Mouse (Mus musculus) CH12.LX (cell line): ENCODE data around the gene Nf1. TPM values are rescaled to one million over a fixed set of nuclear protein-coding genes. Genes with fewer than 3 reads are reported as not detected.

Source experiments
- DNase-seq: peaks from one replicate; pipeline ENCODE4 v3.0.0-alpha.2; 2013; ENCODE audit errors: extremely low read depth
- H3K27ac ChIP-seq: 2 replicates; pipeline ENCODE4 v1.5.1; 2012; ENCODE audit warnings: low read depth, mild to moderate bottlenecking, control low read depth, moderate library complexity; ENCODE audit not compliant: insufficient read depth
- H3K27me3 ChIP-seq: replicated peaks from 2 replicates; pipeline ENCODE3; 2012; ENCODE audit warnings: inconsistent platforms
- H3K36me3 ChIP-seq, 2 experiments: replicated peaks in 1 of 2; 2 replicates each; pipeline versions ENCODE3 to v1.6.1; 2012; ENCODE audit warnings: inconsistent platforms in 1 of 2, low read length in 1 of 2, mild to moderate bottlenecking in 1 of 2, mixed read lengths in 1 of 2, moderate library complexity in 1 of 2; ENCODE audit not compliant: control insufficient read depth in 1 of 2, insufficient read depth in 1 of 2
- H3K4me1 ChIP-seq, 2 experiments: 2 replicates each; pipeline ENCODE4 v1.6.1; 2012; ENCODE audit warnings: inconsistent platforms in 1 of 2, moderate library complexity in 1 of 2; ENCODE audit not compliant: insufficient read depth in 2 of 2, control insufficient read depth in 1 of 2
- H3K4me2 ChIP-seq: 2 replicates; pipeline ENCODE4 v1.6.1; 2012; ENCODE audit warnings: low read depth, mild to moderate bottlenecking, control low read depth; ENCODE audit not compliant: poor library complexity, insufficient read depth, severe bottlenecking
- H3K4me3 ChIP-seq, 3 experiments: fragments of 150-350 bp in 1 of 3; sonication (generic) in 1 of 3; replicated peaks in 1 of 3; 2 replicates each; pipeline versions ENCODE3 to v1.5.1; 2011 to 2012; ENCODE audit warnings: low read depth in 2 of 3, low read length in 2 of 3, mild to moderate bottlenecking in 2 of 3, moderate library complexity in 2 of 3, control low read depth in 1 of 3, improper control_type of control experiment in 1 of 3, inconsistent platforms in 1 of 3, mixed read lengths in 1 of 3; ENCODE audit not compliant: poor library complexity in 1 of 3
- H3K79me2 ChIP-seq: replicated peaks from 2 replicates; pipeline ENCODE4 v1.6.1; 2012; ENCODE audit warnings: mild to moderate bottlenecking, moderate library complexity; ENCODE audit not compliant: control insufficient read depth, poor library complexity, insufficient read depth, severe bottlenecking; ENCODE audit errors: extremely low read depth
- H3K9ac ChIP-seq: 2 replicates; pipeline ENCODE4 v1.6.1; 2012; ENCODE audit warnings: low read depth, mild to moderate bottlenecking, control low read depth, moderate library complexity; ENCODE audit not compliant: insufficient read depth
- H3K9me3 ChIP-seq: replicated peaks from 2 replicates; pipeline ENCODE3; 2012; ENCODE audit warnings: low read length, inconsistent platforms, mixed read lengths
- BHLHE40 ChIP-seq: IDR thresholded peaks from 2 replicates; pipeline ENCODE4 v1.6.1; 2011; ENCODE audit warnings: mild to moderate bottlenecking, low read depth, low read length, improper control_type of control experiment
- CHD1 ChIP-seq: IDR thresholded peaks from 2 replicates; pipeline ENCODE4 v1.6.1; 2012; ENCODE audit warnings: low read depth, low read length, improper control_type of control experiment, inconsistent platforms
- CHD2 ChIP-seq: IDR thresholded peaks from 2 replicates; pipeline ENCODE4 v1.6.1; 2011; ENCODE audit warnings: low read length, improper control_type of control experiment
- CTCF ChIP-seq, 2 experiments: IDR thresholded peaks in 1 of 2; conservative IDR thresholded peaks in 1 of 2; 2 replicates each; pipeline ENCODE4 v1.5.1; 2011 to 2012; ENCODE audit warnings: low read depth in 2 of 2, low read length in 2 of 2, improper control_type of control experiment in 1 of 2, inconsistent platforms in 1 of 2, mild to moderate bottlenecking in 1 of 2, moderate library complexity in 1 of 2
- E2F4 ChIP-seq: IDR thresholded peaks from 2 replicates; pipeline ENCODE4 v1.6.1; 2011; ENCODE audit warnings: low read depth, low read length, improper control_type of control experiment; ENCODE audit not compliant: insufficient replicate concordance
- ELF1 ChIP-seq: IDR thresholded peaks from 2 replicates; pipeline ENCODE4 v1.6.1; 2014; ENCODE audit warnings: low read depth, mild to moderate bottlenecking, inconsistent platforms, low read length, improper control_type of control experiment
- EP300 ChIP-seq: IDR thresholded peaks from 2 replicates; pipeline ENCODE4 v1.6.1; 2011; ENCODE audit warnings: low read length, improper control_type of control experiment
- ETS1 ChIP-seq: conservative IDR thresholded peaks from 2 replicates; pipeline ENCODE4 v1.6.1; 2012; ENCODE audit warnings: low read depth, mild to moderate bottlenecking, inconsistent platforms, low read length, improper control_type of control experiment, moderate library complexity
- GABPA ChIP-seq: IDR thresholded peaks from 2 replicates; pipeline ENCODE4 v1.6.1; 2012; ENCODE audit warnings: low read depth, low read length, improper control_type of control experiment, inconsistent platforms; ENCODE audit not compliant: insufficient replicate concordance
- HCFC1 ChIP-seq: IDR thresholded peaks from 2 replicates; pipeline ENCODE4 v1.6.1; 2012; ENCODE audit warnings: low read depth, mild to moderate bottlenecking, inconsistent platforms, low read length, improper control_type of control experiment
- IRF4 ChIP-seq: IDR thresholded peaks from 2 replicates; pipeline ENCODE4 v1.6.1; 2014; ENCODE audit warnings: low read depth, mild to moderate bottlenecking, inconsistent platforms, low read length, improper control_type of control experiment
- JUN ChIP-seq: IDR thresholded peaks from 2 replicates; pipeline ENCODE4 v1.6.1; 2011; ENCODE audit warnings: low read depth, mild to moderate bottlenecking, low read length, improper control_type of control experiment, moderate library complexity; ENCODE audit not compliant: insufficient read depth
- JUND ChIP-seq: conservative IDR thresholded peaks from 2 replicates; pipeline ENCODE4 v1.6.1; 2011; ENCODE audit warnings: low read depth, low read length, improper control_type of control experiment
- KAT2A ChIP-seq: IDR thresholded peaks from 2 replicates; pipeline ENCODE4 v1.6.1; 2012; ENCODE audit warnings: low read length, improper control_type of control experiment, inconsistent platforms; ENCODE audit not compliant: insufficient replicate concordance
- MAFK ChIP-seq: IDR thresholded peaks from 2 replicates; pipeline ENCODE4 v1.6.1; 2011; ENCODE audit warnings: low read length, improper control_type of control experiment; ENCODE audit not compliant: insufficient replicate concordance
- MAX ChIP-seq: IDR thresholded peaks from 2 replicates; pipeline ENCODE4 v1.6.1; 2011; ENCODE audit warnings: low read length, improper control_type of control experiment
- MAZ ChIP-seq: IDR thresholded peaks from 2 replicates; pipeline ENCODE4 v1.6.1; 2012; ENCODE audit warnings: low read depth, mild to moderate bottlenecking, inconsistent platforms, low read length, improper control_type of control experiment, moderate library complexity
- MEF2A ChIP-seq: IDR thresholded peaks from 2 replicates; pipeline ENCODE4 v1.6.1; 2014; ENCODE audit warnings: low read depth, mild to moderate bottlenecking, inconsistent platforms, low read length, improper control_type of control experiment, borderline replicate concordance
- MXI1 ChIP-seq: IDR thresholded peaks from 2 replicates; pipeline ENCODE4 v1.6.1; 2011; ENCODE audit warnings: mild to moderate bottlenecking, low read depth, low read length, improper control_type of control experiment
- MYC ChIP-seq: IDR thresholded peaks from 2 replicates; pipeline ENCODE4 v1.6.1; 2011; ENCODE audit warnings: low read depth, mild to moderate bottlenecking, improper control_type of control experiment, low read length
- NELFE ChIP-seq: IDR thresholded peaks from 2 replicates; pipeline ENCODE4 v1.6.1; 2011; ENCODE audit warnings: low read depth, low read length, improper control_type of control experiment
- NRF1 ChIP-seq: IDR thresholded peaks from 2 replicates; pipeline ENCODE4 v1.6.1; 2014; ENCODE audit warnings: low read depth, mild to moderate bottlenecking, inconsistent platforms, low read length, improper control_type of control experiment, moderate library complexity
- PAX5 ChIP-seq: IDR thresholded peaks from 2 replicates; pipeline ENCODE4 v1.6.1; 2012; ENCODE audit warnings: low read length, inconsistent platforms, mixed read lengths
- POLR2A ChIP-seq: IDR thresholded peaks from 2 replicates; pipeline ENCODE4 v1.6.1; 2011; ENCODE audit warnings: low read depth, mild to moderate bottlenecking, improper control_type of control experiment, low read length
- POLR2AphosphoS2 ChIP-seq: IDR thresholded peaks from 2 replicates; pipeline ENCODE4 v1.6.1; 2011; ENCODE audit warnings: low read depth, low read length, improper control_type of control experiment
- RAD21 ChIP-seq: IDR thresholded peaks from 2 replicates; pipeline ENCODE4 v1.6.1; 2011; ENCODE audit warnings: low read depth, mild to moderate bottlenecking, low read length, improper control_type of control experiment, moderate library complexity
- RCOR1 ChIP-seq: conservative IDR thresholded peaks from 2 replicates; pipeline ENCODE4 v1.6.1; 2012; ENCODE audit warnings: low read depth, mild to moderate bottlenecking, inconsistent platforms, low read length, improper control_type of control experiment
- SIN3A ChIP-seq: IDR thresholded peaks from 2 replicates; pipeline ENCODE4 v1.6.1; 2012; ENCODE audit warnings: low read length, improper control_type of control experiment, inconsistent platforms
- SMC3 ChIP-seq: IDR thresholded peaks from 2 replicates; pipeline ENCODE4 v1.6.1; 2011; ENCODE audit warnings: low read depth, low read length, improper control_type of control experiment
- TBP ChIP-seq: conservative IDR thresholded peaks from 2 replicates; pipeline ENCODE4 v1.6.1; 2011; ENCODE audit warnings: low read depth, low read length, improper control_type of control experiment
- TCF12 ChIP-seq: IDR thresholded peaks from 2 replicates; pipeline ENCODE4 v1.6.1; 2014; ENCODE audit warnings: low read depth, mild to moderate bottlenecking, inconsistent platforms, low read length, improper control_type of control experiment
- UBTF ChIP-seq: IDR thresholded peaks from 2 replicates; pipeline ENCODE4 v1.6.1; 2012; ENCODE audit warnings: low read depth, mild to moderate bottlenecking, inconsistent platforms, low read length, improper control_type of control experiment, moderate library complexity
- USF1 ChIP-seq: IDR thresholded peaks from 2 replicates; pipeline ENCODE4 v1.6.1; 2014; ENCODE audit warnings: low read depth, mild to moderate bottlenecking, inconsistent platforms, low read length, improper control_type of control experiment
- USF2 ChIP-seq: conservative IDR thresholded peaks from 2 replicates; pipeline ENCODE4 v1.6.1; 2011; ENCODE audit warnings: low read depth, low read length, improper control_type of control experiment
- ZC3H11A ChIP-seq: IDR thresholded peaks from 2 replicates; pipeline ENCODE4 v1.6.1; 2012; ENCODE audit warnings: low read depth, mild to moderate bottlenecking, inconsistent platforms, low read length, improper control_type of control experiment
- ZKSCAN1 ChIP-seq: IDR thresholded peaks from 2 replicates; pipeline ENCODE4 v1.6.1; 2012; ENCODE audit warnings: low read depth, inconsistent platforms, low read length, improper control_type of control experiment, borderline replicate concordance
- ZMIZ1 ChIP-seq: IDR thresholded peaks from 2 replicates; pipeline ENCODE4 v1.6.1; 2012; ENCODE audit warnings: low read depth, mild to moderate bottlenecking, inconsistent platforms, low read length, improper control_type of control experiment
- ZNF384 ChIP-seq: IDR thresholded peaks from 2 replicates; pipeline ENCODE4 v1.6.1; 2012; ENCODE audit warnings: low read depth, low read length, improper control_type of control experiment, inconsistent platforms
- dilution Hi-C: fragments of 300-500 bp; cut with MboI; formaldehyde crosslinking; loops from 2 replicates; pipeline ENCODE4 v1.14.3; 2020; ENCODE audit warnings: low sequenced_read_pairs; ENCODE audit not compliant: extremely low pct_unique_long_range_greater_than_20kb, extremely low pct_ligation_motif_present
- in situ Hi-C: fragments of 300-500 bp; cut with MboI; formaldehyde crosslinking; loops from 3 replicates; pipeline ENCODE4 v1.14.3; 2019; ENCODE audit warnings: low sequenced_read_pairs, low pct_ligation_motif_present, low pct_unique_long_range_greater_than_20kb, mixed read lengths
- polyA plus RNA-seq: library from polyadenylated mRNA; unstranded; fragments of >175 nt; gene quantifications from 2 replicates; pipeline ENCODE4 v1.2.1, GENCODE M21; 2012; ENCODE audit warnings: low read depth; ENCODE audit not compliant: insufficient read length
- total RNA-seq, 2 experiments: library from RNA; depleted of rRNA; stranded (reverse); fragments of 300-350 nt in 1 of 2; fragments of >200 nt in 1 of 2; gene quantifications; 2 replicates each; pipeline ENCODE4 v1.2.3; 2012 to 2014

The Nf1 gene
- total and polyA plus RNA-seq, 3 experiments: 7.3 to 19.5 (median 12.4) TPM

DNA sequence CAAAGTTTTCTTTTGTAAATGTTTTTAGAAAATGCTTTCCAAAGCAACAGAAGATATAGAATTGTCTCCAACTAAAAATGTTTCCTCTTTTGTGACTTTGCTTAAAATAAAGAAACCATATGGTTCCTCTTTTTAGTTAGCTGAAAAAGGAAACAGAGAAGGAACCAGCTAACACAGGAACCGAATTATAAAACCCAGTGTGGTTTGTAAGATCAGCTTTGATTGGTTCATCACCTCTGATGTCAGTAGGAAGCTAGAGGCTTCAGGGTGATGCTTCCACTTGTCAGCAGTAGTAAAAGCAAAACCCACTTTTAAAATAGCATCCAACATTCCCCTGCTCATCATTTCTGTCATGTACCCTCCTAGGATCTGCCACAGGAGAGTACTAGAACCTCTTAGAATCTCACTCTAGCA is 180.4 kb downstream of the Nf1 start:
- peaks cover 19 to 60% of the 10 kb centered on the region in 2 experiments for H3K4me1 ChIP-seq
- H3K27me3 ChIP-seq: no peaks in the 10 kb centered on the region
- H3K4me3 ChIP-seq: peak overlapping the region in 1 of 3 experiments; percentile 41
- peak overlapping the region; percentile 85 for H3K27ac ChIP-seq
- H3K9me3 ChIP-seq: no peaks in the 10 kb centered on the region
- H3K79me2 ChIP-seq: peaks cover 69% of the 10 kb centered on the region
- TF ChIP-seq ETS1 (peak; percentile 94), ZMIZ1 (no peak; the same call in 1 of the 2 replicates), IRF4 (peak; percentile 88), CTCF (conservative IDR thresholded peaks at IDR 0.05 in 1 of 2, IDR thresholded peaks at IDR 0.05 in 1 of 2; ENCODE audit: low read depth in 2 of 2, low read length in 2 of 2) (no peak), ZNF384 (no peak), RAD21 (peak; percentile 12), NELFE (no peak), GABPA (no peak), RCOR1 (no peak; the same call in 1 of the 2 replicates), CHD1 (peak; percentile 70; the same call in 1 of the 2 replicates), NRF1 (no peak), E2F4 (no peak), POLR2AphosphoS2 (peak; percentile 80; the same call in 1 of the 2 replicates), MAZ (no peak), PAX5 (no peak), HCFC1 (0 out of 2 replicates have a peak, but pooled peaks have one; percentile 42), USF2 (no peak), ELF1 (peak; percentile 78), KAT2A (no peak), ZKSCAN1 (no peak), CHD2 (peak; percentile 49; the same call in 1 of the 2 replicates), MAX (no peak), MXI1 (no peak; the same call in 1 of the 2 replicates), BHLHE40 (peak; percentile 57), ZC3H11A (no peak), TBP (peak; percentile 97), UBTF (no peak), TCF12 (peak; percentile 78; the same call in 1 of the 2 replicates), EP300 (peak; percentile 87; the same call in 1 of the 2 replicates), SIN3A (no peak), USF1 (no peak), MAFK (peak; percentile 70; the same call in 1 of the 2 replicates), MEF2A (peak; percentile 98), JUND (peak; percentile 86), JUN (peak; percentile 48; the same call in 1 of the 2 replicates), POLR2A (peak; percentile 62; the same call in 1 of the 2 replicates), SMC3 (peak; percentile 3; the same call in 1 of the 2 replicates), MYC (peak; percentile 72; the same call in 1 of the 2 replicates)
- TF ChIP-seq, all 38 proteins: peak for 19
- dilution Hi-C loops: no loop called here
- Histone ChIP-seq H3K36me3 (peaks cover 19 to 38% of the 10 kb centered on the region in 2 experiments), H3K4me2 (peak overlapping the region; percentile 98), H3K9ac (peak overlapping the region; percentile 82)
- in situ Hi-C loops: no loop called here
- DNase-seq: peak; percentile 98
